Mouse (Mus musculus) thymus, postnatal 0 days (tissue): ENCODE measurements around the gene Acsl1. TPM values are rescaled to one million over a fixed set of nuclear protein-coding genes. Genes with fewer than 3 reads are reported as not detected.

Experiments used
- DNase-seq: peaks from one replicate; pipeline ENCODE4 v3.0.0-alpha.2; 2015; ENCODE audit warnings: low spot score
- polyA plus RNA-seq: library from polyadenylated mRNA; unstranded; fragments of >200 nt; fragmentation: Nextera tagmentation; extraction: Ambion mirVana; gene quantifications from 2 replicates; pipeline ENCODE4 v1.2.1, GENCODE M21; 2015

Gene Acsl1
- 6.6 and 8.4 TPM in 2 replicates for polyA plus RNA-seq

GRCm38 (mm10) chr8:46470792-46471781, at the start of gene Acsl1:
Gene Acsl1 (plus strand): TSS chr8:46471037.
- DNase-seq = peak; percentile 95

GRCm38 (mm10) chr8:46421515-46421914, 49.3 kb upstream of the Acsl1 start:
- DNase-seq = no peak

GRCm38 (mm10) chr8:46427940-46428339, 42.9 kb upstream of the Acsl1 start:
- no peak for DNase-seq

- no peak for DNase-seq
Measured at GRCm38 (mm10) chr8:46429871-46430270, 41.0 kb upstream of the Acsl1 start.

GRCm38 (mm10) chr8:46431921-46432320, 38.9 kb upstream of the Acsl1 start:
- DNase-seq = no peak

- DNase-seq = no peak
Measured at GRCm38 (mm10) chr8:46432581-46432980, 38.3 kb upstream of the Acsl1 start.

- DNase-seq = no peak
Measured at GRCm38 (mm10) chr8:46433656-46434055, 37.2 kb upstream of the Acsl1 start.

GRCm38 (mm10) chr8:46438491-46438890, 32.3 kb upstream of the Acsl1 start:
- DNase-seq = no peak

- no peak for DNase-seq
Measured at GRCm38 (mm10) chr8:46445964-46446915, 24.6 kb upstream of the Acsl1 start.

- DNase-seq = no peak
Measured at GRCm38 (mm10) chr8:46447334-46447733, 23.5 kb upstream of the Acsl1 start.

- DNase-seq = no peak
Measured at GRCm38 (mm10) chr8:46448606-46449005, 22.2 kb upstream of the Acsl1 start.

- DNase-seq = no peak
Measured at GRCm38 (mm10) chr8:46449063-46449462, 21.8 kb upstream of the Acsl1 start.

GRCm38 (mm10) chr8:46449723-46450251, 21.1 kb upstream of the Acsl1 start:
- no peak for DNase-seq

- no peak for DNase-seq
Measured at GRCm38 (mm10) chr8:46458215-46458811, 12.5 kb upstream of the Acsl1 start.

- DNase-seq = no peak
Measured at GRCm38 (mm10) chr8:46468400-46468799, 2.4 kb upstream of the Acsl1 start.

GRCm38 (mm10) chr8:46469071-46469769, 1.6 kb upstream of the Acsl1 start:
- DNase-seq = no peak

GRCm38 (mm10) chr8:46470091-46470791, 596 bp upstream of the Acsl1 start:
- DNase-seq = no peak

- no peak for DNase-seq
Measured at GRCm38 (mm10) chr8:46471926-46472485, 1.2 kb downstream of the Acsl1 start.

GRCm38 (mm10) chr8:46474120-46474519, 3.3 kb downstream of the Acsl1 start:
- no peak for DNase-seq
